Mouse (Mus musculus) heart, embryonic 14.5 days (tissue): ENCODE measurements around the gene Gm3147. TPM values are rescaled to one million over a fixed set of nuclear protein-coding genes. Genes with fewer than 3 reads are reported as not detected.
"Not testable (repeated sequence)": the region's sequence is repeated elsewhere in the genome, so short reads cannot be mapped to it uniquely, and the experiment has no call there.

ENCODE experiments used
- ATAC-seq: fragments of 200-750 bp; cut with Nextera tagmentation; 2 replicates; pipeline ENCODE4 v1.8.0; 2017; ENCODE audit warnings: low read depth, moderate TSS enrichment; ENCODE audit not compliant: insufficient number of reproducible peaks, insufficient read depth, low FRiP score
- H3K27ac ChIP-seq, 2 experiments: fragments of 200-500 bp in 1 of 2; fragments of 300-500 bp in 1 of 2; sonication (generic) in 1 of 2; replicated peaks in 1 of 2; 2 replicates each; pipeline ENCODE4 v1.5.1; 2012 to 2014; ENCODE audit warnings: low read depth in 2 of 2, low read length in 2 of 2, control low read depth in 1 of 2, mild to moderate bottlenecking in 1 of 2, mixed read lengths in 1 of 2; ENCODE audit not compliant: control insufficient read depth in 1 of 2, insufficient read depth in 1 of 2
- H3K27me3 ChIP-seq: fragments of 300-500 bp; sonication (generic); 2 replicates; pipeline ENCODE4 v1.6.1; 2014; ENCODE audit warnings: mild to moderate bottlenecking, low read length, control low read depth; ENCODE audit not compliant: control insufficient read depth, insufficient read depth
- H3K36me3 ChIP-seq: fragments of 300-500 bp; sonication (generic); 2 replicates; pipeline ENCODE4 v1.6.1; 2014; ENCODE audit warnings: mild to moderate bottlenecking, control low read depth, low read length, mixed read lengths; ENCODE audit not compliant: control insufficient read depth, insufficient read depth
- H3K4me1 ChIP-seq, 2 experiments: fragments of 200-500 bp in 1 of 2; fragments of 300-500 bp in 1 of 2; sonication (generic) in 1 of 2; 2 replicates each; pipeline ENCODE4 v1.6.1; 2012 to 2014; ENCODE audit warnings: low read length in 2 of 2, control low read depth in 1 of 2, mixed read lengths in 1 of 2; ENCODE audit not compliant: control insufficient read depth in 2 of 2, insufficient read depth in 2 of 2
- H3K4me2 ChIP-seq: fragments of 300-500 bp; sonication (generic); 2 replicates; pipeline ENCODE4 v1.6.1; 2014; ENCODE audit warnings: mild to moderate bottlenecking, low read length
- H3K4me3 ChIP-seq, 2 experiments: fragments of 200-500 bp in 1 of 2; fragments of 300-500 bp in 1 of 2; sonication (generic) in 1 of 2; 2 replicates each; pipeline ENCODE4 v1.5.1; 2012 to 2014; ENCODE audit warnings: low read length in 2 of 2, mild to moderate bottlenecking in 2 of 2, control low read depth in 1 of 2, low read depth in 1 of 2, moderate library complexity in 1 of 2; ENCODE audit not compliant: control insufficient read depth in 1 of 2, insufficient read depth in 1 of 2
- H3K9ac ChIP-seq: fragments of 300-500 bp; sonication (generic); 2 replicates; pipeline ENCODE4 v1.6.1; 2014; ENCODE audit warnings: mild to moderate bottlenecking, low read length
- H3K9me3 ChIP-seq: fragments of 300-500 bp; sonication (generic); 2 replicates; pipeline ENCODE4 v1.6.1; 2016; ENCODE audit warnings: low read length, control low read depth; ENCODE audit not compliant: control insufficient read depth
- WGBS: fragments of 180-500 bp; shearing (Covaris S2); extraction: QIAGEN DNeasy Blood & Tissue Kit; methylation state at CpG from one replicate; pipeline ENCODE4 v1.1.7; 2014; 5-methylcytosine and 5-hydroxymethylcytosine counted together
- polyA plus RNA-seq: library from polyadenylated mRNA; unstranded; fragments of >200 nt; fragmentation: Nextera tagmentation; extraction: Ambion mirVana; gene quantifications from 2 replicates; pipeline ENCODE4 v1.2.1, GENCODE M21; 2014

Gene Gm3147
- polyA plus RNA-seq, result not detected in 2 replicates

DNA sequence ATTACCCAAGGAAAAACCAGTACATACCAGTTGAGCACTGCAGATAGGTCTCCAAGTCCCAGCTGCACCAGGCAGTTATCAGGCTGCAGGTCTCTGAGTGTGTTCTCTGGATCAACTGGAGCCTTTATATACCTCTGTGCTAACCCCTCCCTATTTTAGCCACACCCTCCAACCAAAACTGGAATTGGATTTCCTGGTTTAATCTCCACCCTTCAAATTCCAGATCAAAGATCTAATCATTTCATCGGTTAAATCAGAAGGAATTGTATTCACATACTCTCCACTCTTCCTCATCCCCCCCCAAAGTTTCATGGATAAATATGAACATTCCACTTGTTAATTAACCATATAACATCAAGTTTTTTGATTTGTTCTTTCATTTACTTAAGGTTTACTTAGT, at the start of gene Gm3147:
Gene Gm3147, minus strand, starts transcription at position 101 of the 400 bp plus-strand sequence.
- H3K9ac ChIP-seq, H3K27ac ChIP-seq, H3K4me2 ChIP-seq, H3K4me1 ChIP-seq, H3K36me3 ChIP-seq, ATAC-seq, H3K9me3 ChIP-seq, H3K4me3 ChIP-seq, H3K27me3 ChIP-seq: not testable (repeated sequence)
- no CpG with 5 or more reads among the region's 1 CpGs for WGBS

DNA sequence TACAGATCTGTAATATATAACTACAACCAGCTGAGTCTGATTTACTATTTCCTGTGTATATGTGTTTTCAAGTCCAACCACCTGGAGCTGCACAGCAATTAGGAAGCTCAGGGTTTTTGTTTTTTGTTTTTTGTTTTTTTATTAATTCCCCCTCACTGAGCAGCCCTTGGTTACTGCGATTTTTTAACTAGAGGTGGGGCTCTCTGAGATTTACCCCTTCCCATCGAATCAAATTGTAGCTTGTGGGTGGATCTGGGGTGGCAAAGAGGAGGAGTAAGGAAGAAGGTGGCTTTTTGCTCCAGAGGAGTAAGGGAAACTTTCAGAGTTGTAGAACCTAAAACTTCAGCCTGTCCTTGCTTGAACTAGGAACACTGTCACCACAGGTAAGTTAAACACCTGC, 31.9 kb upstream of the Gm3147 start, which contains the start of gene Gm6205:
Gene Gm6205, plus strand, starts transcription at position 301 of the 400 bp plus-strand sequence.
- no CpG with 5 or more reads among the region's 2 CpGs for WGBS

DNA sequence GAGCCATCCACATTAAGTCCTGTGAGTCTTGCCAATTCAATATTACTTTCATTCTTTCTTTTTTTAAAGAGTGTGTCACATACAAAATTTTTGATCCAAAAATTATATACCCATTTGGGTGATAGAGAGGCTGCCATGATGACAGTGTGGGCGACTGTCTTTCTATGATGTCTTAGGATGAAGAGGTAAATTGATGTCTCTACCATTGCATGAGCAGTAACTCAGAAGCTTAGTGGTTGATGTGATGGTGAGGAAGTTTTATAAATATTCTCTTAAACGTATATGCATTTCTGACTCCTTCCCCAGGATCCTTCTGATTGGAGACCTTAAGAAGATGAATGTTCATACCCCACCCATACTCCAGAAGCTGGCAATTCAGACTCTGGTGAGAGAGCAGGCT, 7.5 kb upstream of the Gm3147 start, which contains the start of gene Gm6509:
Gene Gm6509, plus strand, starts transcription at position 301 of the 400 bp plus-strand sequence.
- not testable (repeated sequence) for H3K4me1 ChIP-seq, H3K9me3 ChIP-seq, H3K4me2 ChIP-seq, H3K27ac ChIP-seq, ATAC-seq, H3K4me3 ChIP-seq, H3K36me3 ChIP-seq, H3K9ac ChIP-seq, H3K27me3 ChIP-seq
- no CpG with 5 or more reads among the region's 2 CpGs for WGBS

More for the DNA sequence above, 31.9 kb upstream of the Gm3147 start, which contains the start of gene Gm6205:
- H3K4me1 ChIP-seq, H3K9ac ChIP-seq, H3K4me3 ChIP-seq, H3K27me3 ChIP-seq, H3K9me3 ChIP-seq, ATAC-seq, H3K27ac ChIP-seq, H3K4me2 ChIP-seq, H3K36me3 ChIP-seq: not testable (repeated sequence)

Other genes starting within 250 kb of the Gm3147 start
- not detected in 2 replicates for gene Gm7682, start 170.6 kb downstream of the Gm3147 start, polyA plus RNA-seq
- gene Gm3139, start 90.1 kb downstream of the Gm3147 start, polyA plus RNA-seq, result not detected in 2 replicates
- not detected in 2 replicates for gene Gm6509, start 7.6 kb upstream of the Gm3147 start, polyA plus RNA-seq
- gene Gm6205, start 32.0 kb upstream of the Gm3147 start, polyA plus RNA-seq, result not detected in 2 replicates
- not detected in 2 replicates for gene Gm3183, start 249.1 kb upstream of the Gm3147 start, polyA plus RNA-seq